Mouse (Mus musculus) ovary, adult 10 weeks (tissue): ENCODE data around the gene Gm10277. TPM values are rescaled to one million over a fixed set of nuclear protein-coding genes. Genes with fewer than 3 reads are reported as not detected.

Source experiments
- polyA plus RNA-seq: library from polyadenylated mRNA; stranded (reverse); fragments of 350-450 nt; fragmentation: Illumina TruSeq; extraction: RNeasy Lipid Tissue Mini Kit (QIAGEN cat#74804); gene quantifications from one replicate; pipeline ENCODE4 v1.2.3, GENCODE M21; 2014

Gene Gm10277
- polyA plus RNA-seq, result not detected

GRCm38 (mm10) chr11:77787707-77788106 lies at the start of gene Gm10277:
Gene Gm10277, minus strand, starts transcription at chr11:77787747.

GRCm38 (mm10) chr11:77762783-77763672 lies 24.5 kb downstream of the Gm10277 start, which contains the start of gene Myo18a:
Gene Myo18a, plus strand, starts transcription at chr11:77763246.

Other genes starting within 250 kb of the Gm10277 start
- 105 TPM for gene Taok1, start 179.9 kb downstream of the Gm10277 start, polyA plus RNA-seq
- 114 TPM for gene Nufip2, start 101.6 kb downstream of the Gm10277 start, polyA plus RNA-seq
- gene Cryba1, start 62.5 kb downstream of the Gm10277 start, polyA plus RNA-seq, result not detected
- gene Myo18a, start 24.5 kb downstream of the Gm10277 start, polyA plus RNA-seq, result 18.5 TPM
- 3.8 TPM for gene Pipox, start 106.3 kb upstream of the Gm10277 start, polyA plus RNA-seq
- gene Sez6, start 143.1 kb upstream of the Gm10277 start, polyA plus RNA-seq, result not detected
- gene Phf12, start 195.0 kb upstream of the Gm10277 start, polyA plus RNA-seq, result 23.6 TPM
- 5.2 TPM for gene Dhrs13, start 244.5 kb upstream of the Gm10277 start, polyA plus RNA-seq